Mouse (Mus musculus): Measurements from ENCODE around the gene Exoc3l4.

DNA sequence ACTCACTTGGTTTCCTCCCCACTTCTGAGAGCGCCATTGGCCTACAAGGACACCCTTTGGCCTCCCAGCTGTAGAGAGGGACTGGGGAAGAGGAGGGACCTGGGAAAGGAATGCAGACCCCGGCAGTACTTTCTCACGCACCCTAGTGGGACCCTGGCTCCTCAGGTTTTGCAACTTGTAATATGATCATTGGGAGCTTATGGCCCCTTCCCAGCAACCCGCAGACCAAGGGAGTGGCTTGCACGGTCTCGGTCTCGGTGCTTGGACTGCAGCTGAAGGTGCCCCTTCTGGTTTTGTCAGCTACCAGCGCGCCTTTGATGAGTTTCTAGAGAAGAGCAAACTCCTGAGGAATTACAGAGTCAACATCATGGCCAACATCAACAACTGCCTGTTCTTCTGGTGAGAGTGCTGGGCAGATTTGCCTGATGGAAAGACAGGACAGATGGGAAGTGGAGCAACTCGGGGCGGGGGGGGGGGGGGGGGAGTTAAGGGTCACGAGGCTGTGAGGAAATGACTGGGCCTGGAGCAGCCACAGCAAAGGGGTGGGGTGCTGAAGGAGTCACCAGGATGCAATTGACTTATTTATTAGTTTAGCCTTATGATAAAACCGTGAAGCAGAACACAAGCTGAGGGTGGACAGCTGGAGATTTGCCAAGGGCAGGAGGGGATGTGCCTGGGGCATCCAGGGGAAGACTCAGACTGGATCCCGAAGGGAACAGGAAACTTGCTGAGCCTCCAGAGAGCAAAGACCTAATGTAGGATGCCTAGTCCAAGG is 32.3 kb downstream of the Exoc3l4 start:
- TF ChIP-seq POLR2A (IDR thresholded peaks at IDR 0.05; ENCODE audit: low read depth, low read length) (no peak), CTCF (IDR thresholded peaks at IDR 0.05; ENCODE audit: extremely low read depth, insufficient read depth, insufficient read length, insufficient replicate concordance) (no peak)
